Mouse (Mus musculus) stomach, postnatal 0 days (tissue): ENCODE results near the gene Wapl.

Experiments
- CTCF ChIP-seq: IDR thresholded peaks from 2 replicates; pipeline ENCODE4 v1.5.1; 2016; ENCODE audit warnings: antibody characterized with exemption, low read depth, mild to moderate bottlenecking, moderate library complexity
- EP300 ChIP-seq: optimal IDR thresholded peaks from 2 replicates; pipeline ENCODE3; 2016; ENCODE audit warnings: antibody characterized with exemption

- TF ChIP-seq CTCF (no peak), EP300 (no peak)
Observed at GRCm38 (mm10) chr14:34774231-34774630, 100.5 kb downstream of the Wapl start.
